Mouse (Mus musculus): ENCODE measurements around the gene Mex3d.

- TF ChIP-seq CTCF (IDR thresholded peaks at IDR 0.05; ENCODE audit: control insufficient read depth, insufficient read depth, insufficient replicate concordance, low read depth, low read length): no peak
- no peak for TF ChIP-seq POLR2A (IDR thresholded peaks at IDR 0.05; ENCODE audit: control insufficient read depth, low read depth, low read length)
Measured at GRCm38 (mm10) chr10:80420729-80421128, 33.3 kb upstream of the Mex3d start.

Data from testis, adult 2 months (tissue).